Mouse (Mus musculus) frontal cortex, adult (tissue): ENCODE measurements around the gene Acadvl.

ENCODE experiments used
- ATAC-seq: cut with Nextera tagmentation; 2 replicates; pipeline ENCODE4 v1.9.2; 2017; ENCODE audit warnings: mild to moderate bottlenecking, moderate library complexity, mixed read lengths; ENCODE audit not compliant: low TSS enrichment

Gene Acadvl

GRCm38 (mm10) chr11:70014880-70015558 lies at the start of gene Acadvl:
Acadvl (minus strand) TSS chr11:70015411.
- ATAC-seq, result peak; percentile 78

- ATAC-seq, result no peak
Observed at GRCm38 (mm10) chr11:70063053-70063452, 47.8 kb upstream of the Acadvl start.

GRCm38 (mm10) chr11:70059930-70060329 lies 44.7 kb upstream of the Acadvl start:
- no peak for ATAC-seq

GRCm38 (mm10) chr11:70057805-70058204 lies 42.6 kb upstream of the Acadvl start:
- no peak for ATAC-seq

- no peak for ATAC-seq
Observed at GRCm38 (mm10) chr11:70055618-70056214, 40.5 kb upstream of the Acadvl start.

- ATAC-seq, result no peak
Observed at GRCm38 (mm10) chr11:70053898-70054570, 38.8 kb upstream of the Acadvl start, which contains the start of gene Asgr1. Asgr1 (plus strand) TSS chr11:70054085.

- ATAC-seq, result no peak
Observed at GRCm38 (mm10) chr11:70053156-70053555, 37.9 kb upstream of the Acadvl start.

GRCm38 (mm10) chr11:70049816-70050215 lies 34.6 kb upstream of the Acadvl start:
- 0 out of 2 replicates have a peak, but pooled peaks have one; percentile 39 for ATAC-seq

- no peak for ATAC-seq
Observed at GRCm38 (mm10) chr11:70049366-70049765, 34.2 kb upstream of the Acadvl start.

GRCm38 (mm10) chr11:70045435-70045834 lies 30.2 kb upstream of the Acadvl start:
- ATAC-seq, result no peak

- no peak for ATAC-seq
Observed at GRCm38 (mm10) chr11:70043665-70044064, 28.5 kb upstream of the Acadvl start.

GRCm38 (mm10) chr11:70042309-70043085 lies 27.3 kb upstream of the Acadvl start:
- no peak for ATAC-seq

GRCm38 (mm10) chr11:70040184-70040583 lies 25.0 kb upstream of the Acadvl start:
- ATAC-seq, result peak; percentile 71; the same call in 1 of the 2 replicates

GRCm38 (mm10) chr11:70039631-70040030 lies 24.4 kb upstream of the Acadvl start:
- no peak for ATAC-seq

GRCm38 (mm10) chr11:70038174-70038573 lies 23.0 kb upstream of the Acadvl start:
- no peak for ATAC-seq

- ATAC-seq, result no peak
Observed at GRCm38 (mm10) chr11:70031321-70031670, 16.1 kb upstream of the Acadvl start.

- no peak for ATAC-seq
Observed at GRCm38 (mm10) chr11:70030651-70031320, 15.6 kb upstream of the Acadvl start.

GRCm38 (mm10) chr11:70029829-70030550 lies 14.8 kb upstream of the Acadvl start:
- no peak for ATAC-seq

GRCm38 (mm10) chr11:70029130-70029801 lies 14.1 kb upstream of the Acadvl start:
- ATAC-seq, result peak; percentile 56

GRCm38 (mm10) chr11:70028401-70029129 lies 13.4 kb upstream of the Acadvl start:
- ATAC-seq, result no peak
